Mouse (Mus musculus) midbrain, embryonic 11.5 days (tissue): Measurements from ENCODE around the gene Ppp1r11. TPM values are rescaled to one million over a fixed set of nuclear protein-coding genes. Genes with fewer than 3 reads are reported as not detected.

Source experiments
- ATAC-seq: fragments of 200-750 bp; cut with Nextera tagmentation; 2 replicates; pipeline ENCODE4 v1.8.0; 2017; ENCODE audit warnings: moderate TSS enrichment, moderate library complexity; ENCODE audit not compliant: low FRiP score
- DNase-seq: peaks from one replicate; pipeline ENCODE4 v3.0.0; 2015; ENCODE audit warnings: low spot score; ENCODE audit errors: missing footprints
- H3K27ac ChIP-seq: fragments of 300-500 bp; sonication (generic); 2 replicates; pipeline ENCODE4 v1.5.1; 2014; ENCODE audit warnings: low read depth, low read length
- H3K27me3 ChIP-seq: fragments of 300-500 bp; sonication (generic); 2 replicates; pipeline ENCODE4 v1.6.1; 2014; ENCODE audit warnings: mild to moderate bottlenecking, low read length, moderate library complexity, mixed read lengths; ENCODE audit not compliant: control insufficient read depth, insufficient read depth
- H3K36me3 ChIP-seq: fragments of 300-500 bp; sonication (generic); 2 replicates; pipeline ENCODE4 v1.6.1; 2014; ENCODE audit warnings: mild to moderate bottlenecking, low read length, moderate library complexity, mixed read lengths; ENCODE audit not compliant: control insufficient read depth, insufficient read depth
- H3K4me1 ChIP-seq: fragments of 300-500 bp; sonication (generic); 2 replicates; pipeline ENCODE4 v1.6.1; 2014; ENCODE audit warnings: low read length; ENCODE audit not compliant: control insufficient read depth, insufficient read depth
- H3K4me2 ChIP-seq: fragments of 300-500 bp; sonication (generic); 2 replicates; pipeline ENCODE4 v1.6.1; 2014; ENCODE audit warnings: mild to moderate bottlenecking, moderate library complexity
- H3K4me3 ChIP-seq: fragments of 300-500 bp; sonication (generic); 2 replicates; pipeline ENCODE4 v1.5.1; 2014; ENCODE audit warnings: low read depth, low read length
- H3K9ac ChIP-seq: fragments of 300-500 bp; sonication (generic); 2 replicates; pipeline ENCODE4 v1.6.1; 2014; ENCODE audit warnings: low read length
- H3K9me3 ChIP-seq: fragments of 300-500 bp; sonication (generic); 2 replicates; pipeline ENCODE4 v1.6.1; 2016; ENCODE audit warnings: low read length; ENCODE audit not compliant: control insufficient read depth
- WGBS: fragments of 180-500 bp; shearing (Covaris S2); extraction: QIAGEN DNeasy Blood & Tissue Kit; methylation state at CpG from one replicate; pipeline ENCODE4 v1.1.7; 2014; 5-methylcytosine and 5-hydroxymethylcytosine counted together
- polyA plus RNA-seq: library from polyadenylated mRNA; unstranded; fragments of >200 nt; fragmentation: Nextera tagmentation; extraction: Ambion mirVana; gene quantifications from 2 replicates; pipeline ENCODE4 v1.2.1, GENCODE M21; 2014

Gene Ppp1r11
- polyA plus RNA-seq, 1 experiment from 2014 or later: 157 TPM

DNA sequence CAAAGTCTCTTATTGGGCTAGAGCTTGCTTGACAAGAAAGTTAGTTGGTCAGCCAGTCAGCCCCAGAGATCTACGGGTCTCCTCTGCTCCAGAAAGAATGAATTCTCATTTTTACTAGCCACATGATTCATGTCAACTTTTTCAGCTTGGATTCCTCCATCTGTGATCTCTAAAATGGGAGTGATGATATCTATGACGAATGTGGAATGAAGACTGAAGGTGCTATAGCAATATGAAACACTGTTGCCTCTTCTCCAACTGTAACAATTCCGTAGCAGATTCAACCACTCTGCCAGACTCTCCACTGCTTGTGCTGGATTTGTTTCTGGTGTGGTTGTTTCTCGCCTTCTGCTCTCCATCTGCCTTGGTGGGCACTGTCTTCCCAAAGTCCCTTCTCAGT, 20.4 kb downstream of the Ppp1r11 start:
- no peaks in the 10 kb centered on the region for H3K36me3 ChIP-seq
- DNase-seq (no peak), ATAC-seq (no peak)
- no peak overlapping the region for H3K27ac ChIP-seq
- no peaks in the 10 kb centered on the region for H3K27me3 ChIP-seq
- H3K4me2 ChIP-seq: no peak overlapping the region
- WGBS: 84% methylated on average over 4 of the region's 4 CpGs
- no peak overlapping the region for H3K4me3 ChIP-seq
- no peaks in the 10 kb centered on the region for H3K4me1 ChIP-seq
- no peaks in the 10 kb centered on the region for H3K9me3 ChIP-seq
- H3K9ac ChIP-seq: no peak overlapping the region

DNA sequence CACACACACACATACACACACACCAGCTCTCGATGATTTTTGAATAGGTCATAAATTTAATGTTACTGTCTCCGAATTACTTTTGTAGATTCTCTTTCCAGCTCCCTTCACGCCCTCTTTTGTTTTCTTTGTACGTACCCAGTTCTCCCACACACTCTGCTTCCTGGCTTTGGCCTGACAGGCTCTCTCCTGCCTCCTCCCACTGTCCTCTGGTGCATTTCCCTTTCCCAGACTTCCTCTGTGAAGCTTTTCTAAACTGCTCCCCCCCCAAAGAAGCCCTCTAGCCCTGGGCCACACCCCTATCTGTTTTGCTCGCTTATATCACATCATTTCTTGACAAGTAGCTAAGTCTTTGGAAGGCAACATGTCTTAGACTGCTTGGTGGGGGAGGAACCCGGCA, 21.3 kb downstream of the Ppp1r11 start:
- Histone ChIP-seq H3K9ac (no peak overlapping the region), H3K27me3 (no peaks in the 10 kb centered on the region), H3K4me2 (no peak overlapping the region), H3K9me3 (no peaks in the 10 kb centered on the region), H3K4me1 (no peaks in the 10 kb centered on the region), H3K4me3 (no peak overlapping the region), H3K27ac (no peak overlapping the region), H3K36me3 (no peaks in the 10 kb centered on the region)
- no peak for ATAC-seq
- DNase-seq: no peak
- 87% methylated on average over 6 of the region's 6 CpGs for WGBS

DNA sequence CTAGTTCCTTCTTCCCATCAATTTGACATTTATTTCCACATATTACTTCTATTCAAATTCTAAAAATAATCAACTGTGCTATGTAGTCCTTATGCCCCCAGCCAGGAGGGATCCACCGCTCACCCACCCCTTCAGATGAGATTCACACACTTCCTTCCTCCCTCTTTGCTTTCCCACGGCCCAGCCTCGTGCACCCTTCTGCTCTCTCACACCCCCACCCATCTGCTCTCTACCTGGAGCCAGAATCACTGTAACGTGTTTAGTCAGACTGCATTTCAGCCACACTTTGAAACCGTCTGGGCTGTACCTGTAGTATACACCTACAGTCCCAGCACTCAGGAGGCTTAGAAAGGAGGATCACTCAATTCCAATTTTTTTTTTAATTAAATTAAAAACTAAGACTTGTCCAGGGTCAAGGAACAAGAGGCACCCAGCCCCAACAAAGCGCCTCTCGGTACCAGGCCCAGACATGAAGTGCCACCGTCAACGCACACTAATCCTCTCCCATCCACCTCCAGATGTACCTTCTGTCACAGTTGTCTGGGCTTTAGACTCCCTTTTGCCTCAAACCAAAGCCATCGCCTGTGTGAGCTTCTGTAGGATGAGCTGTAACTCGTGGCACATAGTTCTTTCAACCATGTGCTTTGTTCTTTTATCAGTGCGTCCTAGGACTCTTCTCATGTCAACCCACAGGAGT, 22.2 kb downstream of the Ppp1r11 start:
- no peak overlapping the region for H3K27ac ChIP-seq

DNA sequence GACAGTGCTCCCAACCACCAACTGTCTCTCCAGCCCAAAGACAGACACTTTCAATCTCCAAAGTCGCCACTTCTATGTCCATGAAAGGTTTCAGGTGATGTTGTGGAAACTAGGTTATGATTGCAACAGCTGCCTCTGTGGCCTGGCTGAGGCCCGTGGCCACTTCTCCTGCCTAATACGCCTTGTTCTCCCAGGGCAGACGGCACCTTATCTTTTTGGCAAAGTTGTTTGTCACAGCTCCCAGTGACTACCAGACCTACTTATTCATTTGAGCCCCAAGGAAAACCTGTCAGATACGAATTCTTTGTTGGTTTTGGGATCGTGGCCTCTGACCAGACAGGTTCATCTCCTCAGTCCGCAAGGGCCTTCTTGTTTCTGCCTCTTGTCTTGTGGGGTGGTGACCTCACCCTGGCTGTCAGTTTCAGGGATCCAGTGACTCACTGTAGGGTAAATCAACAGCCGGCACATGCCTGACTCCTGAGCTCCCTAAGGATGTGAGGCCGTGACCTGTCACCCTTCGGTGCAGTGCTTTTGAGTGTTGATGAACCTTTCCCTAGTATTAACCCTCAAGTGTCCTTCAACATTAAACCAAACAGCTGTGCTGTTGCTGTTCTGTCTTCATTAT, 23.9 kb downstream of the Ppp1r11 start:
- DNase-seq (no peak), ATAC-seq (no peak)
- Histone ChIP-seq H3K9ac (no peak overlapping the region), H3K27ac (no peak overlapping the region), H3K27me3 (no peaks in the 10 kb centered on the region), H3K36me3 (no peaks in the 10 kb centered on the region), H3K9me3 (no peaks in the 10 kb centered on the region), H3K4me3 (no peak overlapping the region), H3K4me2 (no peak overlapping the region), H3K4me1 (no peaks in the 10 kb centered on the region)
- 61% methylated on average over 10 of the region's 10 CpGs for WGBS

More for the DNA sequence above, 22.2 kb downstream of the Ppp1r11 start:
- Histone ChIP-seq H3K36me3 (no peaks in the 10 kb centered on the region), H3K4me3 (no peak overlapping the region), H3K4me2 (no peak overlapping the region), H3K27me3 (no peaks in the 10 kb centered on the region), H3K9ac (no peak overlapping the region), H3K9me3 (no peaks in the 10 kb centered on the region), H3K4me1 (no peaks in the 10 kb centered on the region)
- DNase-seq (no peak), ATAC-seq (no peak)
- WGBS: 80% methylated on average over 12 of the region's 12 CpGs

DNA sequence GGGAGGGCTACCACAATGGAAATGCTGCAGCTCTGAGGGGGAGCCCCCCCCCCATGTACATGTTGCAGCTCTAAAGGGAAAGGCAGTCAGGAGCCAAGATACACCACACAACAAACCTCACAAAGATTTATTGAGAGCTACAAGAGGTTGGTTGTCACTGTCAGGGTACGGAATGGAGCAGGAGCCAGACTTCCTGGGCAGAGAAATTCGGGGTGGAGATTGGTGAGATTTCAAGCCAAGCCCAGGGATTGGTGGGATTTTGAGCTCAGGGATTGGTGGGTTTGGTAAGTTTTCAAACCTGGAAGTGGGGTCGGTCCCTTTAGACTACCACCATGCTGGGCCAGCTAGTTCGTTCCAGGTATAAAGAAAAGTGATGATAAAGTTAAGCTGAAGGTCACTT, 28.1 kb downstream of the Ppp1r11 start:
- Histone ChIP-seq H3K9me3 (no peaks in the 10 kb centered on the region), H3K36me3 (no peaks in the 10 kb centered on the region), H3K27me3 (no peaks in the 10 kb centered on the region), H3K9ac (no peak overlapping the region), H3K27ac (no peak overlapping the region), H3K4me1 (no peaks in the 10 kb centered on the region), H3K4me2 (no peak overlapping the region), H3K4me3 (no peak overlapping the region)
- 68% methylated on average over 4 of the region's 4 CpGs for WGBS
- ATAC-seq (no peak), DNase-seq (no peak)

GRCm38 (mm10) chr17:36922715-36923114, 28.8 kb downstream of the Ppp1r11 start:
- WGBS: 85% methylated on average over 4 of the region's 4 CpGs
- H3K4me2 ChIP-seq: no peak overlapping the region
- no peak overlapping the region for H3K27ac ChIP-seq
- H3K9me3 ChIP-seq: no peaks in the 10 kb centered on the region
- no peak overlapping the region for H3K9ac ChIP-seq
- H3K36me3 ChIP-seq: no peaks in the 10 kb centered on the region
- DNase-seq (no peak), ATAC-seq (no peak)
- H3K4me3 ChIP-seq: no peak overlapping the region
- H3K27me3 ChIP-seq: no peaks in the 10 kb centered on the region
- no peaks in the 10 kb centered on the region for H3K4me1 ChIP-seq

GRCm38 (mm10) chr17:36920239-36920638, 31.3 kb downstream of the Ppp1r11 start:
- Histone ChIP-seq H3K4me2 (no peak overlapping the region), H3K9me3 (no peaks in the 10 kb centered on the region), H3K4me3 (no peak overlapping the region), H3K27me3 (no peaks in the 10 kb centered on the region), H3K9ac (no peak overlapping the region), H3K27ac (no peak overlapping the region), H3K4me1 (no peaks in the 10 kb centered on the region), H3K36me3 (no peaks in the 10 kb centered on the region)
- ATAC-seq: no peak
- WGBS: 55% methylated on average over 15 of the region's 15 CpGs
- no peak for DNase-seq

DNA sequence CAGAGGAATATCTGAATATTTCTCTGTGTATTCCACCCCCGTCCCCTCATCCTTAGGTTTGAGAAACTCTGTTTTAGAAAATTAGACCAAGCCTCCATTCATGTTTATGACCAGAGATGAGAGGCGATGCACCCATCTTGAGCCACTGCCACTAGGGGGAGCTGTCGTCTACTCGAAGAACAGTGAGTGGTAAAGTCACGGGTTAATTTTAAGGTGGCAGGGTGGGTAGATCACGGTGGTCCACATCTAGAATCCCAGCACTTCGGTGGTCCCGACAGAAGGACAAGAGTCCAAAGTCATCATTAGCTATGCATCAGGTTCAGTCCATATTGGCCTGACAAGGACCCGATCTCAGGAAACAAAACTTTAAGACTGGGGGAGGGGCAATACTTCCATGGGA, 36.5 kb downstream of the Ppp1r11 start:
- ATAC-seq (peak; percentile 38; the same call in 1 of the 2 replicates), DNase-seq (peak; percentile 93)
- WGBS: 16% methylated on average over 9 of the region's 9 CpGs
- H3K4me2 ChIP-seq: no peak overlapping the region
- no peaks in the 10 kb centered on the region for H3K36me3 ChIP-seq
- no peak overlapping the region for H3K4me3 ChIP-seq
- H3K27me3 ChIP-seq: no peaks in the 10 kb centered on the region
- H3K9ac ChIP-seq: no peak overlapping the region
- H3K9me3 ChIP-seq: no peaks in the 10 kb centered on the region
- no peaks in the 10 kb centered on the region for H3K4me1 ChIP-seq
- H3K27ac ChIP-seq: no peak overlapping the region

DNA sequence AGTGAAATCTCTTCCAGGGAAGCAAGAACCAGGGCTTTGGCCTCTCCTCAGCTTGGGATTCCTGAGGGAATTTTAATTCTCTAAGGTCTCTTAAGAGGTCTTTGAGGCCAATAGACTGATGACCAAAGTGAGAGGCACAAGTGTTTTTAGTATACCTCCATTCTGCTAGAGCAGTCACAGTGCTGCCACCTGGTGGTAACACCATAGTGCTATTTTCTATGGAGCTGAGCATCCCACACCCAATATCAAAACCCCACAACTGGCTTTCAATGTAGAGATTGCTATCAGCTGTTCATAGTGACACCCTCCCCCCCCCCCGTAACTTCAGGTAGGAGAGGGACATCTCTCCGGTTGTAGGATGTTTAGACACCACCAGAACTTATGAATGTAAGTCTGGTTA, 37.4 kb downstream of the Ppp1r11 start:
- Histone ChIP-seq H3K4me3 (no peak overlapping the region), H3K27me3 (no peaks in the 10 kb centered on the region), H3K9me3 (no peaks in the 10 kb centered on the region), H3K36me3 (no peaks in the 10 kb centered on the region), H3K4me2 (no peak overlapping the region), H3K9ac (no peak overlapping the region), H3K4me1 (no peaks in the 10 kb centered on the region), H3K27ac (no peak overlapping the region)
- peak; percentile 97 for DNase-seq
- peak; percentile 73 for ATAC-seq
- 7% methylated on average over 2 of the region's 2 CpGs for WGBS
